Mouse (Mus musculus) bone marrow, adult 2 months (tissue): ENCODE data around the gene Uggt1. TPM values are rescaled to one million over a fixed set of nuclear protein-coding genes. Genes with fewer than 3 reads are reported as not detected.

Experiments used
- H3K27ac ChIP-seq: fragments of 200-500 bp; 2 replicates; pipeline ENCODE4 v1.5.1; 2012; ENCODE audit warnings: low read depth, mild to moderate bottlenecking, control low read depth, inconsistent platforms, low read length; ENCODE audit not compliant: control insufficient read depth, poor library complexity, insufficient read depth
- H3K4me1 ChIP-seq: fragments of 200-500 bp; 2 replicates; pipeline ENCODE4 v1.6.1; 2011; ENCODE audit warnings: low read length; ENCODE audit not compliant: control insufficient read depth, insufficient read depth
- H3K4me3 ChIP-seq: fragments of 200-500 bp; replicated peaks from 2 replicates; pipeline ENCODE3; 2011; ENCODE audit warnings: mild to moderate bottlenecking, low read depth, low read length, control low read depth; ENCODE audit not compliant: control insufficient read depth
- CTCF ChIP-seq: fragments of 200-500 bp; IDR thresholded peaks from 2 replicates; pipeline ENCODE4 v1.5.1; 2011; ENCODE audit warnings: low read length, control low read depth; ENCODE audit not compliant: control insufficient read depth, insufficient read depth
- POLR2A ChIP-seq: fragments of 200-500 bp; IDR thresholded peaks from 2 replicates; pipeline ENCODE4 v1.6.1; 2011; ENCODE audit warnings: low read depth, mild to moderate bottlenecking, control low read depth, low read length, borderline replicate concordance; ENCODE audit not compliant: control insufficient read depth
- WGBS: fragments of 180-500 bp; shearing (Covaris S2); methylation state at CpG from one replicate; pipeline ENCODE4 v1.1.7; 2018; 5-methylcytosine and 5-hydroxymethylcytosine counted together
- polyA plus RNA-seq: library from polyadenylated mRNA; stranded (reverse); fragments of >200 nt; gene quantifications from 2 replicates; pipeline ENCODE4 v1.2.4, GENCODE M21; 2011; ENCODE audit warnings: low replicate concordance; ENCODE audit not compliant: missing spikeins, insufficient read depth, insufficient read length

Uggt1 gene
- polyA plus RNA-seq, 1 experiment, result 33.9 TPM

- WGBS, result 90% methylated on average over 11 of the region's 11 CpGs
- TF ChIP-seq POLR2A (no peak), CTCF (no peak)
- no peaks in the 10 kb centered on the region for H3K4me1 ChIP-seq
These were observed 52.6 kb downstream of the Uggt1 start for GRCm38 (mm10) chr1:36191966-36192365.

DNA sequence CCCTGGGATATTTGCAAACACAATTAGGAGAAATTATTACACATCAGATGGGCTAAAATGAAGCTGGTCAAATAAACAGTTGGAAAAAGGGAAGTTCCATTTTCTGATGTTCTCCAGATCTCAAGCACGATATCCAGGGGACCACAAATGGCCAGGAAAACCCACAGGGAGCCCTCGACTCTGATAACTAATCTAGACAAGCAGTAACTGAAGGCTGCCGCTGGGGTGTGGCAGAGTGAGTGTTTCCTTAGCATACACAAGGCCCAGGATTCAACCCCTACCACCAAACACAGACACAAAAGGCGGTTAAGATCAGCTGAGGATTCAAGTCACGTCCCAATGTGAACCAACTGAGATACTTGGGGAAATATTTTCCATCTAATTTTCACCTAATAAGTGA is 64.5 kb downstream of the Uggt1 start:
- WGBS, result 37% methylated on average over 5 of the region's 5 CpGs

More at GRCm38 (mm10) chr1:36191966-36192365, 52.6 kb downstream of the Uggt1 start:
- Histone ChIP-seq H3K27ac (no peak overlapping the region), H3K4me3 (no peak overlapping the region)

DNA sequence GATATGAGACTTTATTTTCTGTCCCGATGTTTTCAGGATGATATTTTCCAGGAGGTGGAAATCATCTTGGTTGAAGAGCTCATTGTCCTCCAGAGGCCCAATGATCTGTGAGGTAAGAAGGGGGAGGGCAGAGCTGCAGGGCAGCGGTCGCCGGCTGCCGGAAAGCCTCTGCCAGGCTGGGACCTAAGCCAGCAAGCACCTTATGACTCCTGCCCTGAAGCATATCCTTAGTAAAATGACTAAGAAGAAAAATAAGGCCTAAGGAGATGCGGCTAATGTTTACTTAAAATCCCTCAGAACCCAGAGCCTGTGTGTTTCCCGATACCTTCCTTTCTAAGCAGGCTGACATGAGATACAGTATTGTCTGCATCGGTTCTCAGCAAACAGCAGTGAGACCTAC is 71.1 kb downstream of the Uggt1 start:
- TF ChIP-seq CTCF (no peak), POLR2A (no peak)
- H3K4me1 ChIP-seq, result no peaks in the 10 kb centered on the region
- H3K27ac ChIP-seq, result no peak overlapping the region
- no peak overlapping the region for H3K4me3 ChIP-seq
- WGBS, result 86% methylated on average over 8 of the region's 8 CpGs

More for the DNA sequence above, 64.5 kb downstream of the Uggt1 start:
- H3K4me3 ChIP-seq, result no peak overlapping the region
- no peaks in the 10 kb centered on the region; the same call in 1 of the 2 replicates for H3K4me1 ChIP-seq
- TF ChIP-seq CTCF (no peak), POLR2A (no peak)
- H3K27ac ChIP-seq, result no peak overlapping the region

DNA sequence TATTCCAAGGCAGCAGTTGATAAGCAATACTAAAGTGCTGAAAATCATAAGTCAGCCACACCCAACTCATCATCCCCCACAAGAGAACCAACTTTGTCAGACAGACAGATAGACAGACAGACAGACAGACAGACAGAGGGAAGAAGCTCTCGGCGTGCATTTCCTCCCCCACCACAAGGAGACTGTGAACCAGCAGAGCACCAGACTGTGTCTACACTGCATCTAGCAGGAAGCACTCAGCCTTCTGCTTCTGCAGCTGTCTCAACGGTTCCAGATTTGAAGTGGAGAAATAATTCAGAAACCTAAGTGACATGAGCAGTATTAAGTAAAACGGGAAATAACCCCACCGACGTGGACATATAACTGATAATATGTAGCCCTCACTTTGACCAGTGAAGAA is 71.6 kb downstream of the Uggt1 start:
- Histone ChIP-seq H3K27ac (no peak overlapping the region), H3K4me1 (no peaks in the 10 kb centered on the region), H3K4me3 (no peak overlapping the region)
- 74% methylated on average over 6 of the region's 6 CpGs for WGBS
- no peak for TF ChIP-seq POLR2A
- no peak for TF ChIP-seq CTCF

DNA sequence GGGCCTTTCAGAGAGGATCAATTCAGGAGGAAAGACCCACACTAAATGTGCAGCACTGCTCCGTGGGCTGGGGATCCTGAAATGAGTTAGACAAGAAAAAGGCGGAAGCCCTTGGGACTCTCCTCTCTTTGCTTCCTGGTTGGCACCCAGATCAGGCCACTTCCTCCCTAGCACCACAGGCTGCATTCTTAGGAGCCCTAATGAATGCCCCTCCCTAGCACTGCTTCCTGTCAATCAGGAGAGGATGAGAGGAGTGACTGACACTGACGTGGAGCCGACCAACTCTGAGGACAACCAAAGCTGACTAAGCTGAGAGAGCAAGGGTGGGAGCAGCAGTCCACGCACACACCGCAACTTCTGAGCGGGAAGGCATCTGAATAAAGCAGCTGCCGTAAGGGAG is 81.8 kb downstream of the Uggt1 start:
- H3K27ac ChIP-seq, result no peak overlapping the region
- H3K4me1 ChIP-seq, result peaks cover 2% of the 10 kb centered on the region; the same call in 1 of the 2 replicates
- TF ChIP-seq CTCF (no peak), POLR2A (no peak)
- no peak overlapping the region for H3K4me3 ChIP-seq
- 47% methylated on average over 8 of the region's 8 CpGs for WGBS

DNA sequence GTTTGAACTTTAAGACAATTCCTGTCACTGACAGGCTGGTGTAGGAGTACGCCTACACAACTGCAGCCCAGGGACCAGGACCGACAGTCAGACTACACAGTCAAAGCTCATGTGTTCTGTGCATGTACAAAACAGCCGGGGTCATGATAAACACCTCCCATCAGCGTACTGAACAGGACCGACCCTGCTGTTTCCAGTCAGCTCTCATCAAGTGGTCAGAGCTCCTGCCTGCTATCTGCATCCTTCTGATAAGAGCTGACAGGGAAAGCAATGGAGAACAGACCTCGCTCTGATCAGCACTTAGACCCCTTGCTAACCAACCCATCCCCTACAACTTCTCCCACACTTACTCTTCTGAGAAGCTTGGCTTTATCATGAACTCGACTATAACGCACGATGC is 83.3 kb downstream of the Uggt1 start:
- 49% methylated on average over 9 of the region's 9 CpGs for WGBS
- H3K4me3 ChIP-seq, result no peak overlapping the region
- H3K4me1 ChIP-seq, result peaks cover 2% of the 10 kb centered on the region; the same call in 1 of the 2 replicates
- TF ChIP-seq POLR2A, result no peak
- TF ChIP-seq CTCF, result no peak
- no peak overlapping the region for H3K27ac ChIP-seq

DNA sequence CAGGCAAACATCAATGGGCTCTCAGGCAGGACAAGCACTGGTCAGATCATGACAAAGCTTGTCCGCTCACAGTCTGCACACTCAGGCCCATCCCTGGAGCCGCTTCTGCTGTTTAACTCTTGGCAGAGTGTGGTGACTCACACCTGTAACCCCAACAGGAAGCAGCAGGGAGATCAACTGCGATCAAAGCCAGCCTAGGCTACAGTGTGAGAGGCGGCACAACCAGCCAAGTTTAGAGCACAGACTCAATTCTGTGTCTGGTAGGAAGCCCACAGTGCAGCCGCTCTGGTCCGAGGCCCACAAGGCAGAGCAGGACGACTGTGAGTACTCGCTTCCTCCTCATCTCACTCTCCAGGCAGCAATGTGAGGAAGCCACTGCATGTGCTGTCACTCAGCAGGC is 84.3 kb downstream of the Uggt1 start:
- H3K4me3 ChIP-seq, result no peak overlapping the region
- 46% methylated on average over 8 of the region's 8 CpGs for WGBS
- TF ChIP-seq POLR2A, result no peak
- no peak overlapping the region for H3K27ac ChIP-seq
- peaks cover 2% of the 10 kb centered on the region; the same call in 1 of the 2 replicates for H3K4me1 ChIP-seq

DNA sequence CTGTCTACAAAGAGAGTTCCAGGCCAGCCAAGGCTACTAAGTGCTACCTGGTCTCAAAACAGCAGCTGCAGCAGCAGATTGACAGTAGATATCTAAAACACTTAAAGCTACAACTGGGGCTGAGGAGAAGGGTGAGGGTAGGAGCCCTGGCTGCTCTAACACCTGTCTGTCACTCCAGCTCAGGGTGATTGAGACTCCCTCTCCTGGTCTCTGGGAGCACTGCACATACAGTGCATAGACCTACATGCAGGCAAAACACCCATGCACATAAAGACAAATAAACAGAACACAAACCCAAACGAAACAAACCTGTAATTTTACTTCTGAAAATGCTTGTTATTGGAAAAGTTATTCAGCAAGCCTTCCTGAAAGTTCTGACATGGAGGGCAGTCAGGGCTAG is 95.1 kb downstream of the Uggt1 start:
- no peaks in the 10 kb centered on the region for H3K4me1 ChIP-seq
- 45% methylated on average over 1 of the region's 1 CpGs for WGBS
- H3K27ac ChIP-seq, result no peak overlapping the region
- no peak overlapping the region for H3K4me3 ChIP-seq
- TF ChIP-seq POLR2A (no peak), CTCF (peak; percentile 68)

DNA sequence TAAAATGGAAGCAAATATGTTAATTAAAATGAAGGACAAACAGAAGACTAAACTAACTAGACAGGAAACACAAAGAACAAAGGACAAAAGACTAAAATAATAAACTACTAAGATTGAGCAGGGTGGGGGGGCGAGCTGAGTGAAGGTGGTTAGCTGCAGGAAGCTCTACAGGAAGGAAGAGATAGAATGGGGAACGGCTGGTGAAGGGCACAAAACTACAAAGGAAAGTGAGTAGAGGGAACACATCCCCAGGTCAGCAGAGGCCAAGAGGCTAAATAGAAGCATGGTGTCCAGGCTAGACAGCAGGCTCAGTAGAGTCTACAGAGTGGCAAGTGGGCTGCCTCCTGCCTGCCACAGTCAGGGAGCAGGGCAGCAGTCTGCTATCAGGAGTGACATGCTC is 95.7 kb downstream of the Uggt1 start:
- Histone ChIP-seq H3K27ac (no peak overlapping the region), H3K4me3 (no peak overlapping the region), H3K4me1 (no peaks in the 10 kb centered on the region)
- WGBS, result 18% methylated on average over 2 of the region's 2 CpGs
- no peak for TF ChIP-seq CTCF
- TF ChIP-seq POLR2A, result no peak
